Mouse (Mus musculus): Measurements from ENCODE around the gene Olfr156. TPM values are rescaled to one million over a fixed set of nuclear protein-coding genes. Genes with fewer than 3 reads are reported as not detected.
"Not testable (repeated sequence)": the region's sequence is repeated elsewhere in the genome, so short reads cannot be mapped to it uniquely, and the experiment has no call there.

Olfr156 gene
- polyA plus RNA-seq, 1 experiment = not detected

- Histone ChIP-seq H3K27ac (ENCODE audit: insufficient read depth, low read length) (no peak overlapping the region), H3K4me1 (ENCODE audit: control insufficient read depth, insufficient read depth, low read length) (no peaks in the 10 kb centered on the region), H3K4me3 (ENCODE audit: insufficient read depth, low read length) (no peak overlapping the region)
- TF ChIP-seq POLR2A (IDR thresholded peaks at IDR 0.05; ENCODE audit: low read depth, low read length) (no peak), CTCF (IDR thresholded peaks at IDR 0.05; ENCODE audit: borderline replicate concordance, insufficient read depth, low read length) (no peak)
Observed at GRCm38 (mm10) chr4:43833752-43834151, 10.1 kb upstream of the Olfr156 start.

GRCm38 (mm10) chr4:43832031-43832430 is 8.3 kb upstream of the Olfr156 start:
- H3K4me1 ChIP-seq (ENCODE audit: control insufficient read depth, insufficient read depth, low read length) = no peaks in the 10 kb centered on the region
- H3K27ac ChIP-seq (ENCODE audit: insufficient read depth, low read length) = no peak overlapping the region
- TF ChIP-seq POLR2A (IDR thresholded peaks at IDR 0.05; ENCODE audit: low read depth, low read length) (no peak), CTCF (IDR thresholded peaks at IDR 0.05; ENCODE audit: borderline replicate concordance, insufficient read depth, low read length) (no peak)
- no peak overlapping the region for H3K4me3 ChIP-seq (ENCODE audit: insufficient read depth, low read length)

GRCm38 (mm10) chr4:43828806-43829205 is 5.1 kb upstream of the Olfr156 start:
- no peaks in the 10 kb centered on the region for H3K4me1 ChIP-seq (ENCODE audit: control insufficient read depth, insufficient read depth, low read length)
- TF ChIP-seq CTCF (IDR thresholded peaks at IDR 0.05; ENCODE audit: borderline replicate concordance, insufficient read depth, low read length) (no peak), POLR2A (IDR thresholded peaks at IDR 0.05; ENCODE audit: low read depth, low read length) (no peak)
- no peak overlapping the region for H3K27ac ChIP-seq (ENCODE audit: insufficient read depth, low read length)
- no peak overlapping the region for H3K4me3 ChIP-seq (ENCODE audit: insufficient read depth, low read length)

- Histone ChIP-seq H3K4me3 (ENCODE audit: insufficient read depth, low read length) (no peak overlapping the region), H3K27ac (ENCODE audit: insufficient read depth, low read length) (no peak overlapping the region), H3K4me1 (ENCODE audit: control insufficient read depth, insufficient read depth, low read length) (no peaks in the 10 kb centered on the region)
- TF ChIP-seq POLR2A (IDR thresholded peaks at IDR 0.05; ENCODE audit: low read depth, low read length) (no peak), CTCF (IDR thresholded peaks at IDR 0.05; ENCODE audit: borderline replicate concordance, insufficient read depth, low read length) (no peak)
Observed at GRCm38 (mm10) chr4:43822896-43823550, 672 bp downstream of the Olfr156 start.

GRCm38 (mm10) chr4:43798936-43799335 is 24.8 kb downstream of the Olfr156 start:
- Histone ChIP-seq H3K4me1 (ENCODE audit: control insufficient read depth, insufficient read depth, low read length) (no peaks in the 10 kb centered on the region), H3K27ac (ENCODE audit: insufficient read depth, low read length) (no peak overlapping the region), H3K4me3 (ENCODE audit: insufficient read depth, low read length) (no peak overlapping the region)
- TF ChIP-seq CTCF (IDR thresholded peaks at IDR 0.05; ENCODE audit: borderline replicate concordance, insufficient read depth, low read length) (no peak), POLR2A (IDR thresholded peaks at IDR 0.05; ENCODE audit: low read depth, low read length) (no peak)

GRCm38 (mm10) chr4:43795844-43796243 is 27.9 kb downstream of the Olfr156 start:
- H3K4me3 ChIP-seq (ENCODE audit: insufficient read depth, low read length); H3K4me1 ChIP-seq (ENCODE audit: control insufficient read depth, insufficient read depth, low read length); H3K27ac ChIP-seq (ENCODE audit: insufficient read depth, low read length): not testable (repeated sequence)

GRCm38 (mm10) chr4:43795296-43795695 is 28.4 kb downstream of the Olfr156 start:
- Histone ChIP-seq H3K4me3 (ENCODE audit: insufficient read depth, low read length) (no peak overlapping the region), H3K4me1 (ENCODE audit: control insufficient read depth, insufficient read depth, low read length) (no peaks in the 10 kb centered on the region), H3K27ac (ENCODE audit: insufficient read depth, low read length) (no peak overlapping the region)
- TF ChIP-seq CTCF (IDR thresholded peaks at IDR 0.05; ENCODE audit: borderline replicate concordance, insufficient read depth, low read length) (no peak), POLR2A (IDR thresholded peaks at IDR 0.05; ENCODE audit: low read depth, low read length) (no peak)

GRCm38 (mm10) chr4:43772304-43772703 is 51.4 kb downstream of the Olfr156 start:
- Histone ChIP-seq H3K4me3 (ENCODE audit: insufficient read depth, low read length) (no peak overlapping the region), H3K4me1 (ENCODE audit: control insufficient read depth, insufficient read depth, low read length) (no peaks in the 10 kb centered on the region), H3K27ac (ENCODE audit: insufficient read depth, low read length) (no peak overlapping the region)
- TF ChIP-seq CTCF (IDR thresholded peaks at IDR 0.05; ENCODE audit: borderline replicate concordance, insufficient read depth, low read length) = no peak
- no peak for TF ChIP-seq POLR2A (IDR thresholded peaks at IDR 0.05; ENCODE audit: low read depth, low read length)

- Histone ChIP-seq H3K4me3 (ENCODE audit: insufficient read depth, low read length) (no peak overlapping the region), H3K4me1 (ENCODE audit: control insufficient read depth, insufficient read depth, low read length) (no peaks in the 10 kb centered on the region), H3K27ac (ENCODE audit: insufficient read depth, low read length) (no peak overlapping the region)
- no peak for TF ChIP-seq POLR2A (IDR thresholded peaks at IDR 0.05; ENCODE audit: low read depth, low read length)
- TF ChIP-seq CTCF (IDR thresholded peaks at IDR 0.05; ENCODE audit: borderline replicate concordance, insufficient read depth, low read length) = no peak
Observed at GRCm38 (mm10) chr4:43771626-43772025, 52.1 kb downstream of the Olfr156 start.

GRCm38 (mm10) chr4:43770909-43771308 is 52.8 kb downstream of the Olfr156 start, which contains the start of gene Olfr159:
Gene Olfr159 (minus strand): TSS chr4:43771009.
- TF ChIP-seq POLR2A (IDR thresholded peaks at IDR 0.05; ENCODE audit: low read depth, low read length) = no peak
- TF ChIP-seq CTCF (IDR thresholded peaks at IDR 0.05; ENCODE audit: borderline replicate concordance, insufficient read depth, low read length) = no peak
- no peak within 1 kb of the TSS for H3K4me3 ChIP-seq (ENCODE audit: insufficient read depth, low read length)
- no peaks in the 10 kb centered on the region for H3K4me1 ChIP-seq (ENCODE audit: control insufficient read depth, insufficient read depth, low read length)
- H3K27ac ChIP-seq (ENCODE audit: insufficient read depth, low read length) = no peak within 1 kb of the TSS

Other genes starting within 250 kb of the Olfr156 start
- gene Rgp1, start 245.2 kb downstream of the Olfr156 start, polyA plus RNA-seq (2011; ENCODE audit: insufficient read length, low read depth, missing spikeins) = 34.6 and 45.4 TPM in 2 replicates
- gene Gba2, start 245.0 kb downstream of the Olfr156 start, polyA plus RNA-seq (2011; ENCODE audit: insufficient read length, low read depth, missing spikeins) = 4.5 and 7.6 TPM in 2 replicates
- not detected in 2 replicates for gene Msmp, start 239.4 kb downstream of the Olfr156 start, polyA plus RNA-seq (2011; ENCODE audit: insufficient read length, low read depth, missing spikeins)
- 60.0 and 62.1 TPM in 2 replicates for gene Npr2, start 192.0 kb downstream of the Olfr156 start, polyA plus RNA-seq (2011; ENCODE audit: insufficient read length, low read depth, missing spikeins)
- not detected in 2 replicates for gene Spag8, start 170.3 kb downstream of the Olfr156 start, polyA plus RNA-seq (2011; ENCODE audit: insufficient read length, low read depth, missing spikeins)
- gene Hint2, start 167.4 kb downstream of the Olfr156 start, polyA plus RNA-seq (2011; ENCODE audit: insufficient read length, low read depth, missing spikeins) = 22.9 and 27.9 TPM in 2 replicates
- gene Tmem8b, start 154.9 kb downstream of the Olfr156 start, polyA plus RNA-seq (2011; ENCODE audit: insufficient read length, low read depth, missing spikeins) = 5.2 and 7.4 TPM in 2 replicates
- 0.62 and 0.67 TPM in 2 replicates for gene Fam221b, start 154.8 kb downstream of the Olfr156 start, polyA plus RNA-seq (2011; ENCODE audit: insufficient read length, low read depth, missing spikeins)
- not detected in 2 replicates for gene Olfr70, start 123.1 kb downstream of the Olfr156 start, polyA plus RNA-seq (2011; ENCODE audit: insufficient read length, low read depth, missing spikeins)
- not detected in 2 replicates for gene Olfr71, start 113.6 kb downstream of the Olfr156 start, polyA plus RNA-seq (2011; ENCODE audit: insufficient read length, low read depth, missing spikeins)
- 0.33 and 0.35 TPM in 2 replicates for gene Hrct1, start 96.7 kb downstream of the Olfr156 start, polyA plus RNA-seq (2011; ENCODE audit: insufficient read length, low read depth, missing spikeins)
- gene Spaar, start 93.9 kb downstream of the Olfr156 start, polyA plus RNA-seq (2011; ENCODE audit: insufficient read length, low read depth, missing spikeins) = not detected in 2 replicates
- gene Olfr159, start 52.9 kb downstream of the Olfr156 start, polyA plus RNA-seq (2011; ENCODE audit: insufficient read length, low read depth, missing spikeins) = not detected in 2 replicates
- not detected in 2 replicates for gene Olfr157, start 16.3 kb upstream of the Olfr156 start, polyA plus RNA-seq (2011; ENCODE audit: insufficient read length, low read depth, missing spikeins)
- gene Olfr155, start 27.7 kb upstream of the Olfr156 start, polyA plus RNA-seq (2011; ENCODE audit: insufficient read length, low read depth, missing spikeins) = not detected in 2 replicates
- gene Reck, start 51.6 kb upstream of the Olfr156 start, polyA plus RNA-seq (2011; ENCODE audit: insufficient read length, low read depth, missing spikeins) = 18.5 and 25.1 TPM in 2 replicates
- gene Glipr2, start 133.5 kb upstream of the Olfr156 start, polyA plus RNA-seq (2011; ENCODE audit: insufficient read length, low read depth, missing spikeins) = 177 and 225 TPM in 2 replicates
- gene Ccin, start 159.6 kb upstream of the Olfr156 start, polyA plus RNA-seq (2011; ENCODE audit: insufficient read length, low read depth, missing spikeins) = 0.25 and 0.26 TPM in 2 replicates
- 248 and 249 TPM in 2 replicates for gene Clta, start 180.6 kb upstream of the Olfr156 start, polyA plus RNA-seq (2011; ENCODE audit: insufficient read length, low read depth, missing spikeins)

Measured in embryonic fibroblast, embryonic 13.5 days (primary cell).